Mouse (Mus musculus): ENCODE data around the gene Lbp. TPM values are rescaled to one million over a fixed set of nuclear protein-coding genes. Genes with fewer than 3 reads are reported as not detected.

Gene Lbp
- polyA plus RNA-seq, 1 experiment from 2014 or later: 5.5 TPM

Other genes with a start within 250 kb of the Lbp start
- gene Tgm2, start 160.1 kb upstream of the Lbp start, polyA plus RNA-seq (2015; fragmentation: Nextera tagmentation; extraction: Ambion mirVana): 83.4 and 90.2 TPM in 2 replicates
- 2.5 and 2.6 TPM in 2 replicates for gene D630003M21Rik, start 77.3 kb upstream of the Lbp start, polyA plus RNA-seq (2015; fragmentation: Nextera tagmentation; extraction: Ambion mirVana)
- not detected in 2 replicates for gene Bpi, start 48.4 kb upstream of the Lbp start, polyA plus RNA-seq (2015; fragmentation: Nextera tagmentation; extraction: Ambion mirVana)
- 4.8 and 7.0 TPM in 2 replicates for gene Snhg11, start 69.1 kb downstream of the Lbp start, polyA plus RNA-seq (2015; fragmentation: Nextera tagmentation; extraction: Ambion mirVana)
- 14.3 and 15.0 TPM in 2 replicates for gene Ralgapb, start 103.4 kb downstream of the Lbp start, polyA plus RNA-seq (2015; fragmentation: Nextera tagmentation; extraction: Ambion mirVana)
- gene Adig, start 196.1 kb downstream of the Lbp start, polyA plus RNA-seq (2015; fragmentation: Nextera tagmentation; extraction: Ambion mirVana): not detected in 2 replicates
- gene Arhgap40, start 206.3 kb downstream of the Lbp start, polyA plus RNA-seq (2015; fragmentation: Nextera tagmentation; extraction: Ambion mirVana): 0.23 TPM in 1 of 2 replicates, not detected in the other